Mouse (Mus musculus): ENCODE results near the gene Krtap4-6.
"Not testable (repeated sequence)": the region's sequence is repeated elsewhere in the genome, so short reads cannot be mapped to it uniquely, and the experiment has no call there.

Krtap4-6 gene

DNA sequence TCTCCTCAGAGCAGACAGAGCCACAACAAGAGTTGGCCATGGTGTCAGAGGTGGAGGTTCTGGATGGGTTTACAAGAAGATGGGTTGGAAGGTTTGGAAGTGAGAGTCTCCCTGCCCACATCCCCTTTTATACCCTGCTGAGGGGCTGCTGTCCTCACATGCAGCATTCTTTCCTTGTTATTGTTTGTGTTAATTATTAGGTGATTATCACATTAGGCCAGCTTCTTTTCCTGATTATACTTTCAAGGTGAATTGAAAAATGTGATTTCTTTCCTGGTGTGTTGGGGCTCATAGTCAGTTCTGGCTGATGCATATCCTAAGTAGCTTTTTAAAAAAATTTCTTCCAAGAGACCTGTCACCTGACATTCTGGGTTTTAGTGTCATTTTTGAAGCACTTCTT, at the start of gene Krtap4-6:
Gene Krtap4-6 (minus strand): TSS at position 101 of the 400 bp plus-strand sequence.
- DNase-seq: no peak

DNA sequence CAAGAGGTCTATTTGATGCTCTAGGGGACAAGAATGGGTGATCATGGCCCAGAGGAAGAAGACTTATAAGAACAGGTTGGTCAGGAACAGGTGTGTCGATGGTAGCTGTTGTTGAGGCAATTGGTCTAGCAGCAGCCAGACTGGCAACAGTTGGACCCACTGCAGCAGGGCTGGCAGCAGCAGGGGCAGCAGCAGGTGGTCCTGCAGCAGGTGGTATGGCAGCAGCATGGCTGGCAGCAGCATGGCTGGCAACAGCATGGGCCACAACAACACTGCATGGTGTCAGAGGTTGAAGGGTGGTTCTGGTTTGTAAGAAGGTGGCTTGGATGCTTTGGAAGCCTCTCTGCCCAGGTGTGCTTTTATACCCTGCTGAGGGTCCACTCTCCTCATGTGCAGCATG, 24.7 kb upstream of the Krtap4-6 start, which contains the start of gene Gm14190:
Gene Gm14190 (minus strand): TSS at position 278 of the 400 bp plus-strand sequence.
- DNase-seq: no peak

DNA sequence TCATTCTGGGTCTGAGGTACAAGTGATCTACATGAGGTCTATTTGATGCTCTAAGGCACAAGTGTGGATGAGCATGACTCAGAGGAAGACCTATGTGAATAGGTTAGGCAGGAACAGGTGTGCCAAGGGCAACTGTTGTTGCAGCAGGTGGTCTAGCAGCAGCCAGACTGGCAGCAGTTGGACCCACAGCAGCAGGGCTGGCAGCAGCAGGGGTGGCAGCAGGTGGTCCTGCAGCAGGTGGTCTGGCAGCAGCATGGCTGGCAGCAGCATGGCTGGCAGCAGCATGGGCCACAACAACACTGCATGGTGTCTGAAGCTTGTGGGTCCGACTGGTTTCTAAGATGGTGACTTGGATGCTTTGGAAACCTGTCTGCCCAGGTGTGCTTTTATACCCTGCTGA, 19.5 kb upstream of the Krtap4-6 start:
- not testable (repeated sequence) for DNase-seq

DNA sequence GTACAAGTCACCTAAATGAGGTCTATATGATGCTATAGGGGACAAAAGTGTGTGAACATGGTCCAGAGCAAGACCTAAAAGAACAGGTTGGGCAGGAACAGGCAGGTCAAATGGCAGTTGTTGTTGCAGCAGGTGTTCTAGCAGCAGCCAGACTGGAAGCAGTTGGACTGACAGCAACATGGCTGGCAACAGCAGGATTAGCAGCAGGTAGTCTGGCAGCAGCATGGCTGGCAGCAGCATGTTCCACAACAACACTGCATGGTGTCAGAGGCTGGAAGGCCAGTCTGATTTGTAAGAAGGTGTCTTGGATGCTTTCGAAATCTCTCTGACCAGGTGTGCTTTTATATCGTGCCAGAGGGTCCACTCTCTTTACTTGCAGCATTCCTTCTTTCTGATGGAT, 17.7 kb upstream of the Krtap4-6 start:
- no peak for DNase-seq

DNA sequence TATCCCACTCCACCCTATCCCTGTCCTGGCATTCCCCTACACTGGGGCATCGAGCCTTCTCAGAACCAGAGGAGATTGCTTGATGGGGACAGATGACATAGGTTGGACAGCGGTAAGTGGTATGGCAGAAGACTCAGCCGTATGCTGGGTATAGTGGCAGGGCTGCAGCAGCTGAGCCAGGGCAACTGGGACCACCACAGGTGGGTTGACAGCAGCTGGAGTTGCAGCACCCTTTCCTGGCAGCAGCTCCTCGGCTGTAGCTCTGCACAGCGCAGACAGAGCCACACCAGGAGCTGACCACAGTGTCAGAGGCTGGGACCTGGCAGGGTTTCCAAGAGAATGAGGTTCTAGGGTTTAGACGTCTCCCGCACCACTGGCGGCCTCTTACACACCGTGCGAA, 3.0 kb downstream of the Krtap4-6 start:
- no peak for DNase-seq

DNA sequence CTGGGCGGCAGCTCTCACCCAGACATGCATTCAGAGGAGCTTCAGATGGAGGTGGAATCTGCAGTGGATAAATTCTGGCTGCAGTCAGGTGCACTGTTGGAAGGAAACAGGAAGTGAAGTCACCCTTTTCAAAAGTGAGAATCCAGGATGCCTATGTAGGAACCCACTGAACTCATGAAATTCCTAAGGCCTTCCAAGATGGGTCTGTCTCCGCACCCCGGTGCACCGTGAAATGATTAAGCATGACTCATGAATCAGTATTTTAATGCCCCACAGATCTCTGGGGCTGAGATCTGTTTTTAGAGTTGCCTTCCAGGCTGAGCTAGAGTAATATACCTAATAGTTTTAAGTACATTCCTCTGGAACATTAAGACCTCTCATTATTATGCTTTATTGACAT, 6.5 kb downstream of the Krtap4-6 start:
- DNase-seq: no peak

DNA sequence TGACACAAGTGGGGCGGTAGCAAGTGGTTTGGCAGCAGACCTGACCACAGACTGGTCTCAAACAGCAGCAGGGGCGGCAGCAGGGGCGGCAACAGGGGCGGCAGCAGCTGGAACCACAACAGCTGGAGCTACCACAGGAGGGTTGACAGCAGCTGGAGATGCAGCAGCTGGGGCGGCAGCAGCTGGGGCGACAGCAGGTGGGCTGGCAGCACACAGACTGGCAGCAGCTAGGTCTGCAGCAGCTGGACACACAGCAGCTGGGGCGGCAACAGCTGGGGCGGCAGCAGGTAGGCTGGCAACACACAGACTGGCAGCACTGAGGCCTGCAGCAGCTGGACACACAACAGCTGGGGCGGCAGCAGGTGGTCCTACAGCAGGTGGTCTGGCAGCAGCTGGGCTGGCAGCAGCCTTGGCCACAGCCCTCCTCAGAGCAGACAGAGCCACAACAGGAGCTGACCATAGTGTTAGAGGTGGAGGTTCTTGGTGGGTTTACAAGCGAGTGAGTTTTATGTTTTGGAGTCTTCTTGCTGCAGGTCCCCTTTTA, 7.2 kb downstream of the Krtap4-6 start, which contains the start of gene Gm11563:
Gene Gm11563 (minus strand): TSS at position 494 of the 544 bp plus-strand sequence.
- DNase-seq: not testable (repeated sequence)

DNA sequence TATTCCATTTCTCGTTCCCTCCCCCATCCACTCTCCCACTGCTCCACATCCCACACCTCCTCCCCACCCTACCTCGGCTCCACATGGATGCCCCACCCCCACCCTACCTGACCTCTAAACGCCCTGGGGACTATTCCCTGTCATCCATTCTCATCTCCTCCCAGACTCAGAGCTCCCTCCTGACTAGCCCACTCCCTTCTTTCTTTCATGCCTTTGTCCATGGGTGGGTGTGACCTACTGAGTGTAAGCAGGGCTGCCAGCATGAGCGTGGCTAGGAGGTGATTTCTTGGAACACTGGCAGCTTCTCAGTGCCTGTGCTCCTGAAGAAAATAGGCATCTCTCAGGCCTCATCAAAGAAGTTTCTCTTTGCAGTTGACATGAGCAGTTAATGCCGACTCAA, 8.7 kb downstream of the Krtap4-6 start:
- DNase-seq: no peak

DNA sequence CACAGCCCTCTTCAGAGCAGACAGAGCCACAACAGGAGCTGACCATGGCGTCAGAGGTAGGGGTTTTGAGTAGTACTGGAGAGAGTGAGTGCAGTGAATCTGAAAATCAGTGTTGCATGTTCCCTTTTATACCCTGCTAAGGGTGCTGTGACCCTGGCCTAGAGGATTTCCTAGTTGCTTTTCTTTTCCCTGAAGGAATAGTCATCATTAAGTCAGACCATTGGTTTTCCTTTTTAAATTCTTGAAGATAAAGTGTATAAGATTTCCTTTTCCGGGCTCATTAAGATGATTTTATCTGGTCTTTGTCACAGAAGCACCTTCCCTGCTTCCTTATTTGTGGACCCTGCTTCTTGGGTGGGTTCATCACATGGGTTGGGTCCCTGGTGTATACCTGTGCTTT, 15.6 kb downstream of the Krtap4-6 start, which contains the start of gene Gm11555:
Gene Gm11555 (minus strand): TSS at position 101 of the 400 bp plus-strand sequence.
- no peak for DNase-seq

DNA sequence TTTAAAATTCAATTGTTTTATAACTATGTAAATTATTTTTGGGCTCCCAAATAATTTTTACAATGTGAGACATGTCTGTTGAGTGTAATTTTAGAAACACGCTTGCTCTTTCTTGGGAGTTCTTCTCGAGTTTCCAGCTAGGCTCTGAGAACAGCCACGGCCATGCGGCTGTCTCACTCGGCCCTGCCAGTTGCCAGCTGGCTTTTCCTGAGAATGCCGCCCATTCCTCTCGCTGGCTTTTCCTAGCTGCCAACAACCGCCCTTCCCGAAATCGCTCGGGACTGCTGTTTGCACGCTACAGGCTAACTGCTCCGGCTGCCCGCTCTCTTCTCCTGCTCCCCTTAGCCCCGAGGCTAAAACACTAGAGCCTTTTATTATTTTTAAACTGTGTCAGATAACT, 19.3 kb downstream of the Krtap4-6 start:
- no peak for DNase-seq

DNA sequence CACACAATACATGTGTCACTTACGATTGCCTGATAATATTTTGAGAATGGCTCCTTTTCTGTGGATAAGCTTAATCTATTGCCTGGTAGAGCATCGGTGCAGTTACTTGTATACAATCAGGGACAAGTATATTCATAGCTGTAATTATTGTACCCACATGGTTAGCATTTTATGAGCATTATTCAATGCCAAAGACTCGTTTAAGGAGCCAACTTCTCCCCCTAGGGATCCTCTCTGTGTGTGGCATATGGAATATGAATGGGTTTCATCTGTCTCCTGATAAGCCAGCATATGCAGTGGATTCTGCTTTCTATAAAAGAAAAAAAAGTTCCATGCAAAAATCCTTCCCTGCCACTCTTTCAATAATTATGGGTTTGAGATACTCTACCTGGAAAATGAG, 21.4 kb downstream of the Krtap4-6 start:
- no peak for DNase-seq

DNA sequence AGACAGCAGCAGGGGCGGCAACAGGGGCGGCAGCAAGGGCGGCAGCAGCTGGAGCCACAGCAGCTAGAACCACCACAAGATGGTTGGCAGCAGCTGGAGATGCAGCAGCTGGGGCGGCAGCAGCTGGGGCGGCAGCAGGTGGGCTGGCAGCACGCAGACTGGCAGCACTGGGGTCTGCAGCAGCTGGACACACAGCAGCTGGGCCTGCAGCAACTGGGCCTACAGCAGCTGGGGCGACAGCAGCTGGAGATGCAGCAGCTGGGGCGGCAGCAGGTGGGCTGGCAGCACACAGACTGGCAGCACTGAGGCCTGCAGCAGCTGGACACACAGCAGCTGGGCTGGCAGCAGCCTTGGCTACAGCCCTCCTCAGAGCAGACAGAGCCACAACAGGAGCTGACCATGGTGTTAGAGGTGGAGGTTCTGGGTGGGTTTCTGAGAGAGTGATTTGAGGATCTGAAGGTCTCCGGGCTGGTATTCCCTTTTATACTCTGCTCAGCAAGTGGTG, 22.1 kb downstream of the Krtap4-6 start, which contains the start of gene Krtap4-7:
Gene Krtap4-7 (minus strand): TSS at position 455 of the 505 bp plus-strand sequence.
- DNase-seq: not testable (repeated sequence)

DNA sequence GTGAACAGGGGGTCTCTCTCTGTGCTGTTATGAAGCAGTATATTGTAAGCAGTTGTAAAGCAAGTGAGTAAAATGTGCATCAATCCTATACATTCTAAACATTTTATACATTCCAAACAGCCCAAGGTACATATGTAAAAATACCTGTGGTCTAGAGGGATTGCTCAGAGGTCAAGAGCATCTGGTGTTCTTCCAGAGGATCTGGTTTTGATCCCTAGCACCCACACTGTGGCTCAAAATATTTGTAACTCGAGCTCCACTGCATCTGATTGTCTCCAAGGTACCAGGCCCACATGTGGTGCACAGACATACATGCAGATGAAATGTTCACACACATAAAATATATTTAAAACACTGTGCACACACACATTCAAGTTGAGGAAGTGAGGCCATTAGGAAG, 24.8 kb downstream of the Krtap4-6 start:
- no peak for DNase-seq

DNA sequence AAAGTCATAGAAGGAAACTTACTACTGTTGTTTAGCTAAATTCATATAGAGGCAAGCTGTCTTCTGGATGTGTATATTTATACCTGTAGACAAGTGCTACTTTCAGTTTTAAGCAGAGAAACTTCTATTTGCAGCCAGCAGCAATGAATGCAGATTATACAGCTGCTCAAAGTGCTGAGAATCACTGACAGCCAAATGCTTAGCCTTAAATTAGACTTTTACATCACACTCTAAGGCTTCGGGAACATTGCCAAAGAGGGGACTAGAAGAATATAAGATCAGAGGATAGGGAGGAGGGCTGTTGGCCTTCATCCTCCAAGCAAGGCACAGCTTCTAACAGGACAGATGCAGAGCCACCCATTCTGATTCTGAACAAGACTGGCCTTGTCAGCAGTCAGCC, 28.7 kb downstream of the Krtap4-6 start:
- no peak for DNase-seq

DNA sequence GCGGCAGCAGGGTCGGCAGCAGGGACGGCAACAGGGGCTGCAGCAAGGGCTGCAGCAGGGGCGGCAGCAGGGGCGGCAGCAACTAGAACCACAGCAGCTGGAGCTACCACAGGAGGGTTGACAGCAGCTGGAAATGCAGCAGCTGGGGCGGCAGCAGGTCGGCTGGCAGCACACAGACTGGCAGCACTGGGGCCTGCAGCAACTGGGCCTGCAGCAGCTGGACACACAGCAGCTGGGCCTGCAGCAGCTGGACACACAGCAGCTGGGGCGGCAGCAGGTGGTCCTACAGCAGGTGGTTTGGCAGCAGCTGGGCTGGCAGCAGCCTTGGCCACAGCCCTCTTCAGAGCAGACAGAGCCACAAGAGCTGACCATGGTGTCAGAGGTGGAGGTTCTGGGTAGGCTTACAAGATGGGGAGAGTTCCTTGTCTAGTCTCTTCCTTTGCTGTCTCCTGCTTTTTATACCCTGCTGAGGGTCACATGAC, 31.1 kb downstream of the Krtap4-6 start, which contains the start of gene Krtap4-2:
Gene Krtap4-2 (minus strand): TSS at position 432 of the 482 bp plus-strand sequence.
- no peak for DNase-seq

DNA sequence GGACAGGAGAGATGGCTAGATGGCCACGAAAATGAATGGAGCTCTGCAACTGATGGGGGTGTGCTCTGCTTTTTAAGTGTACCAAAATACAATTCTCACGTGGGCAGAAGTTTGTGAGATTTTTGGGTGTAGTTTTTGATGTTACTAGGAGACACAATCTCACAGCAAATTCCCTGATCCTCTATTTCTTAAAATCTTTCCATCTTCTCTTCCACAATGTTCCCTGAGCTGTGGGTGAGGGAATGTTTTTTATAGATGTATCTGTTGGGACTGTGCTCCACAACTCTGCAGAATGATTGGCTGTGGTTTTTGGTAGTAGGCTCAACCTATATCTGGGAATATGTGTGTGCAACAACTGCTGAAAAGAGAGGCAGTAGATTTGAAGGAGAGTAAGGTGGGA, 32.5 kb downstream of the Krtap4-6 start:
- no peak for DNase-seq

DNA sequence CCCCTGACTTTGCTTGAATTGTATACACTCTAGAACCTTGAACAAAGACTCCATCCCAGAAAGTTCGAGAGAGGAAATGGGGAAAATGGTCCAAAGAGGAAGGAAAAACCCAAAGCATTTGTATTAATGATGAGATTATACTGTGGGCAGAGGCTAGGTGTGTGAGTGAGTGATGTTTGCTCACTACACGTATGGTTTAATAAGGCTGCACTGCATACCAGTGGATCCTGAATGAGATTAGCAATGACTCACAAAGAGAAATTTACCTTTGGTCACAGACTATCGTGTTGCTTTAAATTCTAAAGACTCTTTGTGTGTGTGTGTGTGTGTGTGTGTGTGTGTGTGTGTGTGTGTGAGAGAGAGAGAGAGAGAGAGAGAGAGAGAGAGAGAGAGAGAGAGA, 34.9 kb downstream of the Krtap4-6 start:
- DNase-seq: no peak

DNA sequence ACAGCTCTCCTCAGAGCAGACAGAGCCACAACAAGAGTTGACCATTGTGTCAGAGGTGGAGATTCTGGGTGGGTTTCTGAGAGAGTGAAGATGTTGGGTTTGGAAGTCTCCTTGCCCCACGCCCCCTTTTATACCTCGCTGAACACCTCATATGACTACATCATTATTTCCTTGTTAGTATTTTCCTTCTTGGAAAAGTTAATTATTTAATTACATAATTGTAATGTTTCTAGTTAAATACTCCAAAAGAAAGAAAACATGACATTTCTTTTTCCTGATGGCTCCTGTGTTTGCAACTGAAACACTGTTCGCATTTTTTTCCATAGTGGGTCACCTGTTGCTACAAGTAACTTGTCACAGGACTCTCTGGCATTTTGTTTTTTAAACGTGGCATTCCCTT, 37.6 kb downstream of the Krtap4-6 start, which contains the start of gene Krtap4-1:
Gene Krtap4-1 (minus strand): TSS at position 101 of the 400 bp plus-strand sequence.
- no peak for DNase-seq

DNA sequence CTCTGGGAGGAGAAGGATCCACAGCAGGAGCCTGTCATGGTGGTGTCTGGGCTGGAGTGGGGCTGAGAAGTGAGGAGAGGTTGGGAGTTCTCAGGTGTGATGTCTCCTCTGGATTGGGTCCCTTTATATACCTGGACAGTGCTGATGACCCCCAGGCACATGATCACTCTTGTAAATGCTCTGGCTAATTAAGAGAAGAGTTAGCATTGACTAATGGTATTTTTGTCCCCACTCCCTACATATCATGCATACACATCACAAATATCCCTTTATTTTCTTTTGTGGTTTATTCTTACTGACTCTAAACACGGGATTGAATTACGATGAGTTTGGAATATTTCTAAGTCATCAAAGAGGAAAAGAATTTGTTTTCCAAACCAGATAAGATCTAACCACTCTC, 45.4 kb downstream of the Krtap4-6 start, which contains the start of gene Gm11562:
Gene Gm11562 (minus strand): TSS at position 101 of the 400 bp plus-strand sequence.
- no peak for DNase-seq
